Mouse (Mus musculus) liver, embryonic 16.5 days (tissue): ENCODE results near the gene Nxph4. TPM values are rescaled to one million over a fixed set of nuclear protein-coding genes. Genes with fewer than 3 reads are reported as not detected.
A peak's percentile ranks its signal among the peaks of the same experiment; 100 is the strongest.

ENCODE experiments used
- ATAC-seq: fragments of 200-750 bp; cut with Nextera tagmentation; 2 replicates; pipeline ENCODE4 v1.8.0; 2017; ENCODE audit warnings: low read depth, mild to moderate bottlenecking, moderate number of reproducible peaks, moderate library complexity
- H3K27ac ChIP-seq: fragments of 300-500 bp; sonication (generic); 2 replicates; pipeline ENCODE4 v1.5.1; 2014; ENCODE audit warnings: mild to moderate bottlenecking, low read length
- H3K27me3 ChIP-seq: fragments of 300-500 bp; sonication (generic); 2 replicates; pipeline ENCODE4 v1.6.1; 2014; ENCODE audit warnings: low read depth, low read length, mixed read lengths; ENCODE audit not compliant: control insufficient read depth, insufficient read depth
- H3K36me3 ChIP-seq: fragments of 300-500 bp; sonication (generic); 2 replicates; pipeline ENCODE4 v1.6.1; 2014; ENCODE audit warnings: mild to moderate bottlenecking; ENCODE audit not compliant: control insufficient read depth, insufficient read depth
- H3K4me1 ChIP-seq: fragments of 300-500 bp; sonication (generic); 2 replicates; pipeline ENCODE4 v1.6.1; 2014; ENCODE audit warnings: low read depth, low read length, mixed read lengths; ENCODE audit not compliant: control insufficient read depth
- H3K4me2 ChIP-seq: fragments of 300-500 bp; sonication (generic); 2 replicates; pipeline ENCODE4 v1.6.1; 2014; ENCODE audit warnings: low read depth, low read length, mixed read lengths
- H3K4me3 ChIP-seq: fragments of 300-500 bp; sonication (generic); 2 replicates; pipeline ENCODE4 v1.5.1; 2014; ENCODE audit warnings: low read depth, mild to moderate bottlenecking, low read length
- H3K9ac ChIP-seq: fragments of 300-500 bp; sonication (generic); 2 replicates; pipeline ENCODE4 v1.6.1; 2014; ENCODE audit warnings: low read depth, low read length
- H3K9me3 ChIP-seq: fragments of 300-500 bp; sonication (generic); replicated peaks from 2 replicates; pipeline ENCODE4 v1.6.1; 2016; ENCODE audit warnings: low read length; ENCODE audit not compliant: control insufficient read depth
- WGBS: fragments of 180-500 bp; shearing (Covaris S2); extraction: QIAGEN DNeasy Blood & Tissue Kit; methylation state at CpG from one replicate; pipeline ENCODE4 v1.1.7; 2014; ENCODE audit not compliant: insufficient replicate concordance; 5-methylcytosine and 5-hydroxymethylcytosine counted together
- polyA plus RNA-seq: library from polyadenylated mRNA; unstranded; fragments of >200 nt; fragmentation: Nextera tagmentation; extraction: Ambion mirVana; gene quantifications from 2 replicates; pipeline ENCODE4 v1.2.1, GENCODE M21; 2015

Nxph4 gene
- polyA plus RNA-seq, 1 experiment from 2014 or later: 0.14 TPM

- no peak overlapping the region for H3K27ac ChIP-seq
- H3K4me2 ChIP-seq: peak overlapping the region; percentile 59
- H3K36me3 ChIP-seq: no peaks in the 10 kb centered on the region
- ATAC-seq: no peak
- H3K9ac ChIP-seq: no peak overlapping the region
- H3K4me3 ChIP-seq: peak overlapping the region; percentile 38
- peaks cover 61% of the 10 kb centered on the region for H3K27me3 ChIP-seq
- WGBS: 2% methylated on average over 35 of the region's 35 CpGs
- H3K9me3 ChIP-seq: no peaks in the 10 kb centered on the region
- H3K4me1 ChIP-seq: peaks cover 28% of the 10 kb centered on the region
Observed at GRCm38 (mm10) chr10:127509051-127509836, 25.1 kb downstream of the Nxph4 start.

GRCm38 (mm10) chr10:127508239-127508638, 26.1 kb downstream of the Nxph4 start:
- peaks cover 52% of the 10 kb centered on the region for H3K27me3 ChIP-seq

GRCm38 (mm10) chr10:127500894-127501893, 33.2 kb downstream of the Nxph4 start, which contains the start of gene Stac3:
Gene Stac3, plus strand, starts transcription at chr10:127501686.
- peaks cover 13% of the 10 kb centered on the region for H3K36me3 ChIP-seq
- H3K4me1 ChIP-seq: no peaks in the 10 kb centered on the region
- no peak within 1 kb of the TSS for H3K9ac ChIP-seq
- H3K27me3 ChIP-seq: no peaks in the 10 kb centered on the region
- no peak within 1 kb of the TSS for H3K27ac ChIP-seq
- no peak within 1 kb of the TSS for H3K4me2 ChIP-seq
- no peaks in the 10 kb centered on the region for H3K9me3 ChIP-seq
- ATAC-seq: no peak
- H3K4me3 ChIP-seq: no peak within 1 kb of the TSS
- 55% methylated on average over 13 of the region's 13 CpGs for WGBS

More at GRCm38 (mm10) chr10:127508239-127508638, 26.1 kb downstream of the Nxph4 start:
- Histone ChIP-seq H3K4me3 (no peak overlapping the region), H3K27ac (no peak overlapping the region), H3K9ac (no peak overlapping the region), H3K4me1 (peaks cover 18% of the 10 kb centered on the region), H3K4me2 (peak overlapping the region; percentile 59; the same call in 1 of the 2 replicates), H3K9me3 (no peaks in the 10 kb centered on the region), H3K36me3 (no peaks in the 10 kb centered on the region)
- WGBS: 2% methylated on average over 15 of the region's 15 CpGs
- ATAC-seq: no peak

- ATAC-seq: no peak
- WGBS: 67% methylated on average over 4 of the region's 4 CpGs
- H3K9ac ChIP-seq: no peak overlapping the region
- H3K4me3 ChIP-seq: no peak overlapping the region
- H3K4me2 ChIP-seq: no peak overlapping the region
- H3K9me3 ChIP-seq: no peaks in the 10 kb centered on the region
- peaks cover 20% of the 10 kb centered on the region for H3K36me3 ChIP-seq
- H3K27ac ChIP-seq: no peak overlapping the region
- no peaks in the 10 kb centered on the region for H3K4me1 ChIP-seq
- H3K27me3 ChIP-seq: no peaks in the 10 kb centered on the region
Observed at GRCm38 (mm10) chr10:127500042-127500441, 34.3 kb downstream of the Nxph4 start.

GRCm38 (mm10) chr10:127499516-127499915, 34.8 kb downstream of the Nxph4 start:
- no peaks in the 10 kb centered on the region for H3K9me3 ChIP-seq
- no peak overlapping the region for H3K4me3 ChIP-seq
- H3K36me3 ChIP-seq: peaks cover 25% of the 10 kb centered on the region
- H3K9ac ChIP-seq: no peak overlapping the region
- H3K4me2 ChIP-seq: no peak overlapping the region
- 78% methylated on average over 5 of the region's 5 CpGs for WGBS
- no peaks in the 10 kb centered on the region for H3K4me1 ChIP-seq
- no peak for ATAC-seq
- H3K27me3 ChIP-seq: no peaks in the 10 kb centered on the region
- no peak overlapping the region for H3K27ac ChIP-seq

- Histone ChIP-seq H3K4me2 (no peak overlapping the region), H3K4me3 (no peak overlapping the region), H3K9me3 (no peaks in the 10 kb centered on the region), H3K27me3 (no peaks in the 10 kb centered on the region), H3K9ac (no peak overlapping the region), H3K27ac (no peak overlapping the region), H3K4me1 (no peaks in the 10 kb centered on the region), H3K36me3 (peaks cover 36% of the 10 kb centered on the region)
- 80% methylated on average over 3 of the region's 3 CpGs for WGBS
- no peak for ATAC-seq
Observed at GRCm38 (mm10) chr10:127496156-127496555, 38.2 kb downstream of the Nxph4 start.

GRCm38 (mm10) chr10:127492118-127492517, 42.2 kb downstream of the Nxph4 start:
- Histone ChIP-seq H3K4me3 (no peak overlapping the region), H3K9me3 (no peaks in the 10 kb centered on the region), H3K4me1 (no peaks in the 10 kb centered on the region), H3K9ac (no peak overlapping the region), H3K27me3 (no peaks in the 10 kb centered on the region), H3K36me3 (peaks cover 33% of the 10 kb centered on the region), H3K27ac (no peak overlapping the region), H3K4me2 (no peak overlapping the region)
- no peak for ATAC-seq
- whole genome bisulfite sequencing: 81% methylated on average over 3 of the region's 3 CpGs

GRCm38 (mm10) chr10:127491128-127491512, 43.2 kb downstream of the Nxph4 start:
- H3K27me3 ChIP-seq: no peaks in the 10 kb centered on the region
- no peak overlapping the region for H3K4me3 ChIP-seq
- ATAC-seq: no peak
- H3K36me3 ChIP-seq: peaks cover 27% of the 10 kb centered on the region
- WGBS: 86% methylated on average over 8 of the region's 8 CpGs
- no peak overlapping the region for H3K9ac ChIP-seq
- no peak overlapping the region for H3K4me2 ChIP-seq
- no peaks in the 10 kb centered on the region for H3K9me3 ChIP-seq
- H3K27ac ChIP-seq: no peak overlapping the region
- H3K4me1 ChIP-seq: no peaks in the 10 kb centered on the region
